Mouse (Mus musculus): ENCODE measurements around the gene Mpped2. TPM values are rescaled to one million over a fixed set of nuclear protein-coding genes. Genes with fewer than 3 reads are reported as not detected.

Gene Mpped2
- polyA plus RNA-seq, 1 experiment from 2014 or later, result 149 TPM

DNA sequence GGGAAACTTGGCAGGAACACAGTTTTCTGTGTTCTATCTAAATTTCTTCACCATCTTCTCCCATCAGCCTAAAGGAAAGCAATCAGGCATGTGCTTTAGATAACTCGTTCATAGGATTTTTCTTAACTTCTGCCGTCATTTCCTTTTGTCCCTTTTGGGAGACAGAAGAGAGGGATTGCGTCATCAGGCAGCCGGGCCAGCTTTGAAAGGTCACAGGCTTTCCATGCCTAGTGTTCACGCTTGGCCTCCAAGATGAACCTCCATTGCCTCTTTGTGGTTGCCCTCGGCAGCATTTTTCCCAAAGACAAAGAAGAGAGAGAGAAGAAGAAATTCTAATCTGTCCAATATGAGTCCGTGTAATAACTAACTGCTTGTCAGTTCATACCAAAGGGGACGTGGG, 95.0 kb downstream of the Mpped2 start:
- no peak for ATAC-seq (ENCODE audit: low FRiP score, low read depth)
- WGBS, result 30% methylated on average over 8 of the region's 8 CpGs

GRCm38 (mm10) chr2:106788573-106788972, 95.5 kb downstream of the Mpped2 start:
- peaks cover 10% of the 10 kb centered on the region for H3K4me1 ChIP-seq (replicated peaks)
- no peaks in the 10 kb centered on the region for H3K27me3 ChIP-seq
- H3K4me2 ChIP-seq, result no peak overlapping the region
- no peak overlapping the region for H3K4me3 ChIP-seq
- 64% methylated on average over 4 of the region's 4 CpGs for WGBS
- no peaks in the 10 kb centered on the region for H3K36me3 ChIP-seq
- H3K27ac ChIP-seq (replicated peaks), result no peak overlapping the region
- H3K9me3 ChIP-seq, result no peaks in the 10 kb centered on the region
- no peak for ATAC-seq (ENCODE audit: low FRiP score, low read depth)
- H3K9ac ChIP-seq, result no peak overlapping the region

More for the DNA sequence above, 95.0 kb downstream of the Mpped2 start:
- H3K27me3 ChIP-seq, result no peaks in the 10 kb centered on the region
- H3K9ac ChIP-seq, result no peak overlapping the region
- no peak overlapping the region for H3K4me3 ChIP-seq
- no peak overlapping the region for H3K27ac ChIP-seq (replicated peaks)
- no peaks in the 10 kb centered on the region for H3K36me3 ChIP-seq
- H3K4me1 ChIP-seq (replicated peaks), result peaks cover 10% of the 10 kb centered on the region
- H3K4me2 ChIP-seq, result no peak overlapping the region
- no peaks in the 10 kb centered on the region for H3K9me3 ChIP-seq

DNA sequence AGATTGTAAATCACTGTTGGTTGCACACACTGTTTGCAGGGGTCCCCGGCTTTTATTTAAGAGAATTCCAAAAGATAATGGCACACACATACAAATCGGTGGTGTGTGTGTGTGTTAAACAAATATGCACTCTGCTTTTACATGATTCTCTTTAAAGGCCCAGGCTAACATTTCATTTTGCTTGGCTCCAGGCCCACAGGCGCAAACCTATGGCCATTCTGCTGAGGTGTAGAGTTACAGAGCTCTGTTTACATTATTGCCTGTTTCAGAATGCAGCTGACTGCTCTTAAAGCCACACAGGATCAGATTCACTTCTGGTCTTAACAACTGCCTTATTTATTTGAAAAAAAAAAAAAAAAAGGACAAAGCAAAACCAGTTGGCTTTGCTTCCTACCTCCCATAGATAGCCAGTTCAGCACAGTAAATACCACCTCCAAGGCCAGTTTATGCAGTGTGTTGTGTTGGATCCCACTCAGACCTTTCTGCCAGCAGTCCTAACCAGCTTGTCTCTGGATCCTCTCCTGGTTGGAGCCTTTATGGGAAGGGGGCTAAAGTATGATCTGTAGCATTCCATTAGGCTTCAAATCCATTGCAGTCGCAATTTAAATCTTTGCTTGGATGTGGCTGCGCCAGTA, 96.7 kb downstream of the Mpped2 start:
- Histone ChIP-seq H3K4me2 (no peak overlapping the region), H3K36me3 (no peaks in the 10 kb centered on the region), H3K9me3 (no peaks in the 10 kb centered on the region), H3K27ac (replicated peaks) (no peak overlapping the region), H3K4me1 (replicated peaks) (peaks cover 10% of the 10 kb centered on the region), H3K27me3 (no peaks in the 10 kb centered on the region), H3K9ac (no peak overlapping the region), H3K4me3 (no peak overlapping the region)
- 71% methylated on average over 5 of the region's 5 CpGs for WGBS
- ATAC-seq (ENCODE audit: low FRiP score, low read depth), result no peak

DNA sequence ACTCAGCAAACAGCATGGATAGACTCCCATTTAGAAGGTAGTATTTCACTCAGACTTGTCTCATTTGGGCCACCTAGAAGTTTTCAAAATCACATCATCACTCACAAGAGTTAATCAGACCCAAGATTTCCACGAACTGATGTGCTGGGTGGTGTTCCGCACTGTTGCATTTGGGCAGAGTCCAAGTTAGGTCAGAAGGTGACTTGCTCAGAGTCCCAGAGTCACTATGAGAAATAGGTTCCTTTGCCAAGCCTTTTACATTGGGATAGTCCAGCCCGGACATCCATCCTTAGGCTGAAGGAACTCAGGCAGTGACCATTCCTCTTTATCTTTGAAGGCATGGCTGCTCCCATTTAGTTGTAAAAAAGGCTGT, 97.2 kb downstream of the Mpped2 start:
- Histone ChIP-seq H3K27ac (replicated peaks) (no peak overlapping the region), H3K4me1 (replicated peaks) (peaks cover 10% of the 10 kb centered on the region), H3K9ac (no peak overlapping the region), H3K4me2 (no peak overlapping the region), H3K4me3 (no peak overlapping the region), H3K27me3 (no peaks in the 10 kb centered on the region), H3K36me3 (no peaks in the 10 kb centered on the region), H3K9me3 (no peaks in the 10 kb centered on the region)
- ATAC-seq (ENCODE audit: low FRiP score, low read depth), result no peak
- 65% methylated on average over 3 of the region's 3 CpGs for WGBS

DNA sequence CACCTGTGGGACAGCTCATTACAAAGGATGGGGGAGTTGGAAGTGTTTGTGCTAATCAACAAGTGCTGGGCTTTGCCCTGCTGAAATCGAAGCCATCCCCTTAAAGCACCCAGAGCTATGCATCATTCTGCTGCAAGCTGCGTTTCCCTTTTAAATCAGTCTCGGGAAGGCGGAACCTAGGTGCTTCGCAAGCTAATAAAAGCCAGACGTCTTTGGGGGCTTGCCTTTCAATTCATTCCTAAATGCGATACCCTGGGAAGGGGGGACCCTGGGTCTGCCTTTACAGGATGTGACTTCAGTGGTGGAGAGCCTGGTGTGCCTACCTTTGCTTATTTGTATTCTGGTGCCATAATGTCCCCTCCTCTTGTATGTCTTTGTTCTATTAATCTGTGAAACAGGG, 103.2 kb downstream of the Mpped2 start:
- peaks cover 29% of the 10 kb centered on the region for H3K4me1 ChIP-seq (replicated peaks)
- no peaks in the 10 kb centered on the region for H3K36me3 ChIP-seq
- no peaks in the 10 kb centered on the region for H3K27me3 ChIP-seq
- H3K9me3 ChIP-seq, result no peaks in the 10 kb centered on the region
- H3K9ac ChIP-seq, result no peak overlapping the region
- peak overlapping the region; percentile 16 for H3K4me2 ChIP-seq
- 0 out of 2 replicates have a peak overlapping the region, but pooled peaks have one; percentile 49 for H3K27ac ChIP-seq (replicated peaks)
- 13% methylated on average over 7 of the region's 7 CpGs for WGBS
- H3K4me3 ChIP-seq, result no peak overlapping the region
- 0 out of 2 replicates have a peak, but pooled peaks have one; percentile 19 for ATAC-seq (ENCODE audit: low FRiP score, low read depth)

DNA sequence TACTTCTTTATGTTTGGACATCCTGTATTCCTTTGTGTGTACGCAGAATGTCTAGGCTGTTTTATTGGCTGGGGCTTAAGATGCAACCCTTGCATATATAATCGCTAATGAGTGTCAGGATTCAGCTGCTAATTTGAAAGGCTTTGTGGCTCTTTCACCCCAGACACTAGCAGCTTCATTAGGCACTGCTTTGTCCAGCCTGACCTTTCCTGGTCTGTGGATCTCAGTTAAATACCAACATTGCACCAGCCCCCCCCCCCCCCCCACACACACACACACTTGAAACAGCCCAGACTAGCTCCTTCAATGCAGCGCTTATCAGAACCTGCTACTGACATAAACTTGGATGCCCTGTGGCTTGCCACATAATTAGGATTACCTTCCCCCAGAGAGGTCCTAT, 104.8 kb downstream of the Mpped2 start:
- peaks cover 29% of the 10 kb centered on the region for H3K4me1 ChIP-seq (replicated peaks)
- peak overlapping the region; percentile 30 for H3K4me2 ChIP-seq
- 15% methylated on average over 3 of the region's 3 CpGs for WGBS
- no peaks in the 10 kb centered on the region for H3K9me3 ChIP-seq
- H3K9ac ChIP-seq, result no peak overlapping the region
- peak; percentile 41; the same call in 1 of the 2 replicates for ATAC-seq (ENCODE audit: low FRiP score, low read depth)
- no peaks in the 10 kb centered on the region for H3K36me3 ChIP-seq
- no peaks in the 10 kb centered on the region for H3K27me3 ChIP-seq
- 0 out of 2 replicates have a peak overlapping the region, but pooled peaks have one; percentile 25 for H3K27ac ChIP-seq (replicated peaks)
- H3K4me3 ChIP-seq, result no peak overlapping the region

DNA sequence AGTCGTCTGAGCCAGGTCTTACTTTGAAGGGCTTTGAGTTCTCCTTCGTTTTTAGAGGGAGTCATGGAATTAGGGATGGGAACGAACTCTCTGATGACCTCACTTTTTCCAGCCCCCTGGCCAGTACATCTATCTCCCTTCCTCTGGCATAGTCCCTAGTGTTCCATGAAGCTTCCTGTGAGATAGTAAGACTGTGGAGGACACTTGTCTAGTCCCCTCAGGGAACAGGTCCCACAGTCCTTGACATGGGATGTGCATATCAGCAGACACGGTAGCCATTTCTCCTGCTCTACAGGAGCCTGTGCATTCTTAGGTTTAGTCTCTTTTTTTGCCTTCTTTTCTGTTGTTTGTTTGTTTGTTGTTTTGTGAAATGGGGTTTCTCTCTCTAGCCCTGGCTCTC, 105.8 kb downstream of the Mpped2 start:
- H3K9ac ChIP-seq, result no peak overlapping the region
- H3K4me3 ChIP-seq, result no peak overlapping the region
- H3K27me3 ChIP-seq, result no peaks in the 10 kb centered on the region
- 54% methylated on average over 4 of the region's 4 CpGs for WGBS
- H3K27ac ChIP-seq (replicated peaks), result no peak overlapping the region
- no peaks in the 10 kb centered on the region for H3K36me3 ChIP-seq
- no peak; the same call in 1 of the 2 replicates for ATAC-seq (ENCODE audit: low FRiP score, low read depth)
- H3K4me1 ChIP-seq (replicated peaks), result peaks cover 29% of the 10 kb centered on the region
- no peak overlapping the region for H3K4me2 ChIP-seq
- no peaks in the 10 kb centered on the region for H3K9me3 ChIP-seq

DNA sequence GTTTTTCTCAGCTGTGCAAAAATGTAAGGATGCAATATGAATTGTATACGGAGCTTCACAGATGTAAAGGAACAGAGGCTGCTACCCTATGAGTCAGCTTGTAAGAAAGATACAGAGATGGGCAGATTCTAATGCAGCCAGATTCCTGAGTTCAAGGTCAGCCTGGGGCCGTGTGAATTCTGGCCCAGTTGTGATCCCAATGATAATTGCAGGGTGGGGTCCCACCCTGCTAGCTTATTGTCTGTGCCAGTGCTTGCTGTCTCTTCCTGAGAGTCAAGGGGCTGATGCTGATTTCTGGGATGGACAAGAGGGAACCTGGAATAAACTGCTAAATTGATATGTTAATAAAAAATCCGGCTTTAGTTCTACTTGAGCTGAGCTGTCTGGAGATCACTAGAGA, 122.8 kb downstream of the Mpped2 start:
- no peak overlapping the region for H3K4me3 ChIP-seq
- H3K9ac ChIP-seq, result no peak overlapping the region
- 94% methylated on average over 3 of the region's 3 CpGs for whole genome bisulfite sequencing
- H3K4me2 ChIP-seq, result no peak overlapping the region
- no peak overlapping the region for H3K27ac ChIP-seq (replicated peaks)
- H3K4me1 ChIP-seq (replicated peaks), result no peaks in the 10 kb centered on the region
- ATAC-seq (ENCODE audit: low FRiP score, low read depth), result no peak
- H3K9me3 ChIP-seq, result no peaks in the 10 kb centered on the region
- no peaks in the 10 kb centered on the region for H3K27me3 ChIP-seq
- no peaks in the 10 kb centered on the region for H3K36me3 ChIP-seq

DNA sequence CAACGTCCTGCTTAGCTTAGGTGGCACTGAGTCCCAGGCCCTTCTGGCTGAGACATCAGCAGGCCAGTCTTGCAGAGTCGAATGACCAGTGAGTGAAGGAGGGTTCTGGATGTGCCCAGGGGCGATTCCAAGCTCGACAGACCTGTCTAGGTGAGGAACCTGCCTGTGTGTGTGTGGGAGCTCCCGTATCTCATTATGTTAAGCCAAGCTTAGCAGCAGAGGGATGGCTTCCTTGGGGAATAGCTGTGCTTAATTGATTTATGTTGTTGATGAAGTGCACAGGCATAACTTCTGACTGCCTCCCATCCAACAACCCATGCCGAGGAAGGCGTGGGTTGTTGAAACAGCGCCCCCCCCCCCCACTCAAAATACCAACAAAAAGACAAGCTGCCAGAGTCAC, 128.2 kb downstream of the Mpped2 start:
- H3K36me3 ChIP-seq, result no peaks in the 10 kb centered on the region
- H3K27ac ChIP-seq (replicated peaks), result no peak overlapping the region
- no peaks in the 10 kb centered on the region for H3K27me3 ChIP-seq
- H3K4me2 ChIP-seq, result no peak overlapping the region
- no peak overlapping the region for H3K9ac ChIP-seq
- peaks cover 16% of the 10 kb centered on the region for H3K4me1 ChIP-seq (replicated peaks)
- no peak overlapping the region for H3K4me3 ChIP-seq
- WGBS, result 45% methylated on average over 8 of the region's 8 CpGs
- no peaks in the 10 kb centered on the region for H3K9me3 ChIP-seq
- ATAC-seq (ENCODE audit: low FRiP score, low read depth), result no peak

DNA sequence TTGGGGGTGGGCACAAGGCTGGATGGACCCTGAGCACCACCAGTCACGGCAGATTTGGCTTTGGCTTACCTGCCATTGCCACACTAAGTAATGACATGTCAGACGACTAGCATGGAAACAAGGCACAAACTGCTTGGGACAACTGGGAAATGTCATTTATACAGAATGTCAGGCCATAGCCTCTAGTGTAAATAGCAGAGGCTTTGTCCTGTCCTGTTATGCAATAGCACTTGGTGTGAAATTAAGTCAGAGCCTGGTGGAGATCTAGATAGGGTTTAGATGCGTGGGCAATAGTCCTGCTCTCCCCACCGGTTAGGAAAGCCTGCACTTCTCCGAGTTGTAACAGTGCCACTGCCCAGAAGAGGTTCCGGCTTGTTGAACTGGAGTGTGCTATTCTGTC, 128.8 kb downstream of the Mpped2 start:
- Histone ChIP-seq H3K4me2 (no peak overlapping the region), H3K27ac (replicated peaks) (no peak overlapping the region), H3K4me1 (replicated peaks) (peaks cover 16% of the 10 kb centered on the region), H3K36me3 (no peaks in the 10 kb centered on the region), H3K4me3 (no peak overlapping the region), H3K27me3 (no peaks in the 10 kb centered on the region), H3K9me3 (no peaks in the 10 kb centered on the region), H3K9ac (no peak overlapping the region)
- ATAC-seq (ENCODE audit: low FRiP score, low read depth), result 0 out of 2 replicates have a peak, but pooled peaks have one; percentile 36
- 28% methylated on average over 6 of the region's 6 CpGs for WGBS

GRCm38 (mm10) chr2:106822540-106822939, 129.5 kb downstream of the Mpped2 start:
- H3K27ac ChIP-seq (replicated peaks), result no peak overlapping the region
- no peak for ATAC-seq (ENCODE audit: low FRiP score, low read depth)
- H3K4me3 ChIP-seq, result no peak overlapping the region

DNA sequence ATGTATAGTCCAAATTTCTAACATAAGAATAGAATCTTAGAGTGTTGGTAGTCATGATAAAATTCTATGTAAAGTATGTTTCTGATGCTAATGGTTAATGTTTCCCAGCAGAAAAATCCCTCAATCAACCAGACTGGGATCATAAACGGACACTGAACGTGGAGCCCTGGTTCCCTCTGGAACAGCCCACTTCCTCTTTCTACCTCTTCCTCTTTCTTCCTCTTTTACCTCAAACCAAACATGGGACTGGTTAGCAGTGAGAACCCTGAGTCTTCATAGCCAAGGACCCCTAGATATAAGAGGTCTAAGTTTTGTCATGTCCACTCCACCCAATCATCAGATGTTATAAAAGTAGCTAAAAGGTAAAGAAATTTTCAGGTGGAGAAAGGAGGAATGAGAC, 132.4 kb downstream of the Mpped2 start:
- no peak for ATAC-seq (ENCODE audit: low FRiP score, low read depth)
- 67% methylated on average over 2 of the region's 2 CpGs for WGBS
- H3K27me3 ChIP-seq, result no peaks in the 10 kb centered on the region
- H3K9ac ChIP-seq, result no peak overlapping the region
- H3K27ac ChIP-seq (replicated peaks), result no peak overlapping the region
- no peaks in the 10 kb centered on the region for H3K36me3 ChIP-seq
- H3K9me3 ChIP-seq, result no peaks in the 10 kb centered on the region
- H3K4me3 ChIP-seq, result no peak overlapping the region
- no peak overlapping the region for H3K4me2 ChIP-seq
- H3K4me1 ChIP-seq (replicated peaks), result peaks cover 36% of the 10 kb centered on the region

More at GRCm38 (mm10) chr2:106822540-106822939, 129.5 kb downstream of the Mpped2 start:
- Histone ChIP-seq H3K9ac (no peak overlapping the region), H3K9me3 (no peaks in the 10 kb centered on the region), H3K27me3 (no peaks in the 10 kb centered on the region), H3K4me2 (no peak overlapping the region), H3K36me3 (no peaks in the 10 kb centered on the region), H3K4me1 (replicated peaks) (peaks cover 16% of the 10 kb centered on the region)
- 10% methylated on average over 5 of the region's 5 CpGs for WGBS

DNA sequence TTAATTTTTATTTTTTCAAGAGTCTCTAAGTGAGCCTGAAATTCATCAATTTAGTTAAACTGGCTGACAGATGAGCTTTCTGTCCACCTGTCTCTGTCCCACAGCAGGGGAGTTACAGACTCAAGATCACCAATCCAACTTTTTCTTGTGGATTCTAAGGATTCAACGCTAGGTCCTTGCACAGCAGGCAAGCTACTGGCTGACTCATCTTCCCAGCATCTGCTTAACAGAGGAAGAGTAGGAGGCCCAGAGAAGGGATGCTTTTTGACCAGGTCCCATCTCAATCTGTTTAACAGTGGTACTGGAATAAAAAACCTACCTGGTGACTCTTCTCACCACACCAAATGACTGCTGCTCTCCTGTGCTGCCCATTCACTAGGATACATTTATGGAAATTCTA, 133.0 kb downstream of the Mpped2 start:
- WGBS, result 71% methylated on average over 1 of the region's 1 CpGs
- H3K4me2 ChIP-seq, result no peak overlapping the region

More for the DNA sequence above, 133.0 kb downstream of the Mpped2 start:
- Histone ChIP-seq H3K4me3 (no peak overlapping the region), H3K9me3 (no peaks in the 10 kb centered on the region), H3K27ac (replicated peaks) (no peak overlapping the region), H3K4me1 (replicated peaks) (peaks cover 36% of the 10 kb centered on the region), H3K9ac (no peak overlapping the region), H3K27me3 (no peaks in the 10 kb centered on the region), H3K36me3 (no peaks in the 10 kb centered on the region)
- ATAC-seq (ENCODE audit: low FRiP score, low read depth), result no peak

Measured in hindbrain, embryonic 15.5 days (tissue).